Mouse (Mus musculus): ENCODE results near the gene S100a4.

DNA sequence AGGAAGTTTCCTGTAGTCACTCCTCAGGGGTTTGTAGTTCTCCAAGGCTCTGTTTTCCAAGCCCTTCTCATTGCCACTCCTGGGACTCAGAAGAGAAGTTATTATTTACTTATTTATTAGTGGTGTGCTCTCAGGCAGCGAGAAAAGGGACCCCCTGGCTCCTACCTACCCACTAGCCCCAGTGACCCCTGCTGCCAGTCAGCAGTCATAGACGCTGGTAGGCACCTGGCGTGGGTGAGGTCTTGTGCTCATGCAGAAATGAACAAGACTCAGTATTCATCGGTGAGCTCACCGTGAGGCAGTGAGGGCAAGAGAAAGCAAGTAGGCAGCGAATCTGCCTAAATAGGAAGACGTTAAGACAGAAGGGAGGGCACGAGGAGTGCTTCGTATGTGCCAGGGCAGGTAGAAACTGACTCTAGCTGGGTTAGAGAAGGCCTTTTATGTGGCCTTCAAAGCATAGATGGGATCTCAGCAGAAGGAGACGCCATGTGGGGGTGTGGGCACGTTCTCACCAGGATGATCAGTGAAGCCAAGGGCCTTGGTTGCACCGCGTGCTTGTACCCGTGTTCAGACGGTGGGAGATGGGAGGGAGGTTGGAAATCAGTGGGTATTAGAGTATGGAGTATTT lies 17.4 kb upstream of the S100a4 start:
- TF ChIP-seq GATA1 (IDR thresholded peaks at IDR 0.05; ENCODE audit: low read length) (no peak), TAL1 (IDR thresholded peaks at IDR 0.05; ENCODE audit: low read length) (no peak)
